Mouse (Mus musculus) intestine, embryonic 16.5 days (tissue): ENCODE measurements around the gene Ppfia1. TPM values are rescaled to one million over a fixed set of nuclear protein-coding genes. Genes with fewer than 3 reads are reported as not detected.

Experiments used
- ATAC-seq: fragments of 200-750 bp; cut with Nextera tagmentation; 2 replicates; pipeline ENCODE4 v1.8.0; 2017; ENCODE audit warnings: moderate TSS enrichment, moderate library complexity
- H3K27ac ChIP-seq: fragments of 300-500 bp; sonication (generic); 2 replicates; pipeline ENCODE4 v1.5.1; 2014; ENCODE audit warnings: mild to moderate bottlenecking, low read length
- H3K27me3 ChIP-seq: fragments of 300-500 bp; sonication (generic); replicated peaks from 2 replicates; pipeline ENCODE4 v1.6.1; 2014; ENCODE audit warnings: low read length, control low read depth, mixed read lengths; ENCODE audit not compliant: control insufficient read depth, insufficient read depth
- H3K36me3 ChIP-seq: fragments of 300-500 bp; sonication (generic); 2 replicates; pipeline ENCODE4 v1.6.1; 2014; ENCODE audit warnings: low read length, control low read depth; ENCODE audit not compliant: control insufficient read depth, insufficient read depth
- H3K4me1 ChIP-seq: fragments of 300-500 bp; sonication (generic); 2 replicates; pipeline ENCODE4 v1.6.1; 2014; ENCODE audit warnings: low read length, control low read depth, mixed read lengths; ENCODE audit not compliant: control insufficient read depth, insufficient read depth
- H3K4me2 ChIP-seq: fragments of 300-500 bp; sonication (generic); 2 replicates; pipeline ENCODE4 v1.6.1; 2014; ENCODE audit warnings: low read depth, low read length, control low read depth
- H3K4me3 ChIP-seq: fragments of 300-500 bp; sonication (generic); 2 replicates; pipeline ENCODE4 v1.5.1; 2014; ENCODE audit warnings: mild to moderate bottlenecking, low read length
- H3K9ac ChIP-seq: fragments of 300-500 bp; sonication (generic); 2 replicates; pipeline ENCODE4 v1.6.1; 2014; ENCODE audit warnings: low read depth, low read length
- H3K9me3 ChIP-seq: fragments of 300-500 bp; sonication (generic); 2 replicates; pipeline ENCODE4 v1.6.1; 2016; ENCODE audit warnings: low read length, control low read depth; ENCODE audit not compliant: control insufficient read depth
- WGBS: fragments of 180-500 bp; shearing (Covaris S2); extraction: QIAGEN DNeasy Blood & Tissue Kit; methylation state at CpG from one replicate; pipeline ENCODE4 v1.1.7; 2014; 5-methylcytosine and 5-hydroxymethylcytosine counted together
- polyA plus RNA-seq: library from polyadenylated mRNA; unstranded; fragments of >200 nt; fragmentation: Nextera tagmentation; extraction: Ambion mirVana; gene quantifications from 2 replicates; pipeline ENCODE4 v1.2.1, GENCODE M21; 2015

Gene Ppfia1
- polyA plus RNA-seq, 1 experiment from 2014 or later: 13.8 TPM

GRCm38 (mm10) chr7:144577876-144578275 is 24.3 kb upstream of the Ppfia1 start:
- H3K27me3 ChIP-seq: no peaks in the 10 kb centered on the region
- H3K4me1 ChIP-seq: peaks cover 13% of the 10 kb centered on the region
- 0 out of 2 replicates have a peak, but pooled peaks cover 6% of the 10 kb centered on the region for H3K36me3 ChIP-seq
- H3K9ac ChIP-seq: no peak overlapping the region
- H3K4me2 ChIP-seq: no peak overlapping the region
- no peak overlapping the region for H3K27ac ChIP-seq
- 87% methylated on average over 5 of the region's 5 CpGs for WGBS
- H3K9me3 ChIP-seq: no peaks in the 10 kb centered on the region
- no peak for ATAC-seq
- H3K4me3 ChIP-seq: no peak overlapping the region

- Histone ChIP-seq H3K27ac (no peak overlapping the region), H3K27me3 (no peaks in the 10 kb centered on the region), H3K36me3 (no peaks in the 10 kb centered on the region), H3K4me2 (no peak overlapping the region), H3K9ac (no peak overlapping the region), H3K4me1 (no peaks in the 10 kb centered on the region), H3K9me3 (no peaks in the 10 kb centered on the region), H3K4me3 (no peak overlapping the region)
- 72% methylated on average over 5 of the region's 5 CpGs for WGBS
- no peak for ATAC-seq
Measured at GRCm38 (mm10) chr7:144572234-144572633, 18.7 kb upstream of the Ppfia1 start.

GRCm38 (mm10) chr7:144571598-144571997 is 18.1 kb upstream of the Ppfia1 start:
- Histone ChIP-seq H3K4me1 (no peaks in the 10 kb centered on the region), H3K27me3 (0 out of 2 replicates have a peak, but pooled peaks cover 2% of the 10 kb centered on the region), H3K4me2 (no peak overlapping the region), H3K4me3 (no peak overlapping the region), H3K36me3 (no peaks in the 10 kb centered on the region), H3K27ac (no peak overlapping the region), H3K9ac (no peak overlapping the region), H3K9me3 (no peaks in the 10 kb centered on the region)
- ATAC-seq: no peak

- H3K4me1 ChIP-seq: no peaks in the 10 kb centered on the region; the same call in 1 of the 2 replicates
- no peaks in the 10 kb centered on the region for H3K9me3 ChIP-seq
- H3K9ac ChIP-seq: no peak overlapping the region
- no peak overlapping the region for H3K4me3 ChIP-seq
- 0 out of 2 replicates have a peak, but pooled peaks cover 5% of the 10 kb centered on the region for H3K27me3 ChIP-seq
- 63% methylated on average over 7 of the region's 7 CpGs for WGBS
- no peak overlapping the region for H3K4me2 ChIP-seq
- H3K27ac ChIP-seq: no peak overlapping the region; the same call in 1 of the 2 replicates
- no peaks in the 10 kb centered on the region for H3K36me3 ChIP-seq
- ATAC-seq: no peak; the same call in 1 of the 2 replicates
Measured at GRCm38 (mm10) chr7:144569428-144569827, 15.9 kb upstream of the Ppfia1 start.

- ATAC-seq: no peak
- no peak overlapping the region for H3K27ac ChIP-seq
- 0 out of 2 replicates have a peak, but pooled peaks cover 5% of the 10 kb centered on the region for H3K27me3 ChIP-seq
- H3K4me2 ChIP-seq: no peak overlapping the region
- no peaks in the 10 kb centered on the region for H3K36me3 ChIP-seq
- no peaks in the 10 kb centered on the region for H3K9me3 ChIP-seq
- H3K4me1 ChIP-seq: peaks cover 3% of the 10 kb centered on the region; the same call in 1 of the 2 replicates
- no peak overlapping the region for H3K4me3 ChIP-seq
- H3K9ac ChIP-seq: no peak overlapping the region
Measured at GRCm38 (mm10) chr7:144568091-144568490, 14.6 kb upstream of the Ppfia1 start.

- Histone ChIP-seq H3K9me3 (no peaks in the 10 kb centered on the region), H3K36me3 (no peaks in the 10 kb centered on the region), H3K4me2 (no peak overlapping the region), H3K9ac (no peak overlapping the region), H3K4me1 (peaks cover 3% of the 10 kb centered on the region; the same call in 1 of the 2 replicates), H3K27ac (no peak overlapping the region), H3K27me3 (0 out of 2 replicates have a peak, but pooled peaks cover 5% of the 10 kb centered on the region), H3K4me3 (no peak overlapping the region)
- 74% methylated on average over 3 of the region's 3 CpGs for WGBS
- ATAC-seq: no peak
Measured at GRCm38 (mm10) chr7:144566921-144567682, 13.6 kb upstream of the Ppfia1 start.

GRCm38 (mm10) chr7:144563456-144564155 is 10.1 kb upstream of the Ppfia1 start:
- Histone ChIP-seq H3K27ac (no peak overlapping the region), H3K4me1 (peaks cover 3% of the 10 kb centered on the region; the same call in 1 of the 2 replicates), H3K4me2 (no peak overlapping the region), H3K9me3 (no peaks in the 10 kb centered on the region), H3K27me3 (0 out of 2 replicates have a peak, but pooled peaks cover 5% of the 10 kb centered on the region), H3K36me3 (no peaks in the 10 kb centered on the region), H3K9ac (no peak overlapping the region), H3K4me3 (no peak overlapping the region)
- WGBS: 62% methylated on average over 9 of the region's 9 CpGs
- no peak for ATAC-seq

GRCm38 (mm10) chr7:144562016-144562415 is 8.5 kb upstream of the Ppfia1 start:
- Histone ChIP-seq H3K36me3 (no peaks in the 10 kb centered on the region), H3K27me3 (0 out of 2 replicates have a peak, but pooled peaks cover 4% of the 10 kb centered on the region), H3K9me3 (no peaks in the 10 kb centered on the region), H3K9ac (no peak overlapping the region), H3K4me2 (no peak overlapping the region), H3K4me3 (no peak overlapping the region), H3K27ac (no peak overlapping the region), H3K4me1 (peaks cover 3% of the 10 kb centered on the region; the same call in 1 of the 2 replicates)
- ATAC-seq: no peak
- WGBS: 30% methylated on average over 3 of the region's 3 CpGs

GRCm38 (mm10) chr7:144560594-144560993 is 7.1 kb upstream of the Ppfia1 start:
- no peaks in the 10 kb centered on the region for H3K36me3 ChIP-seq
- peaks cover 3% of the 10 kb centered on the region; the same call in 1 of the 2 replicates for H3K4me1 ChIP-seq
- H3K27me3 ChIP-seq: 0 out of 2 replicates have a peak, but pooled peaks cover 3% of the 10 kb centered on the region
- WGBS: 88% methylated on average over 4 of the region's 4 CpGs
- H3K27ac ChIP-seq: no peak overlapping the region
- no peak overlapping the region for H3K4me3 ChIP-seq
- H3K9ac ChIP-seq: no peak overlapping the region
- no peaks in the 10 kb centered on the region for H3K9me3 ChIP-seq
- ATAC-seq: no peak
- no peak overlapping the region for H3K4me2 ChIP-seq
